Mouse (Mus musculus): Measurements from ENCODE around the gene Cfap99.

The Cfap99 gene

GRCm38 (mm10) chr5:34330136-34330535, 41.7 kb downstream of the Cfap99 start:
- DNase-seq (ENCODE audit: low read depth), result no peak

GRCm38 (mm10) chr5:34334081-34334480, 45.7 kb downstream of the Cfap99 start:
- DNase-seq (ENCODE audit: low read depth), result no peak

GRCm38 (mm10) chr5:34335539-34336096, 47.2 kb downstream of the Cfap99 start:
- DNase-seq (ENCODE audit: low read depth), result no peak

- peak; percentile 98 for DNase-seq (ENCODE audit: low read depth)
Measured at GRCm38 (mm10) chr5:34336097-34336774, 47.8 kb downstream of the Cfap99 start, which contains the start of gene Rnf4. Rnf4 (plus strand) TSS chr5:34336289.

- DNase-seq (ENCODE audit: low read depth), result peak; percentile 86
Measured at GRCm38 (mm10) chr5:34336775-34337450, 48.5 kb downstream of the Cfap99 start.

- DNase-seq (ENCODE audit: low read depth), result no peak
Measured at GRCm38 (mm10) chr5:34340246-34340645, 51.8 kb downstream of the Cfap99 start.

GRCm38 (mm10) chr5:34352084-34352631, 63.8 kb downstream of the Cfap99 start:
- no peak for DNase-seq (ENCODE audit: low read depth)

- DNase-seq (ENCODE audit: low read depth), result no peak
Measured at GRCm38 (mm10) chr5:34360261-34360660, 71.9 kb downstream of the Cfap99 start.

- DNase-seq (ENCODE audit: low read depth), result no peak
Measured at GRCm38 (mm10) chr5:34363115-34363514, 74.7 kb downstream of the Cfap99 start.

GRCm38 (mm10) chr5:34368551-34369290, 80.3 kb downstream of the Cfap99 start:
- no peak for DNase-seq (ENCODE audit: low read depth)

GRCm38 (mm10) chr5:34369341-34370021, 81.1 kb downstream of the Cfap99 start, which contains the start of gene Fam193a:
Fam193a (plus strand) TSS chr5:34369933.
- peak; percentile 96 for DNase-seq (ENCODE audit: low read depth)

- DNase-seq (ENCODE audit: low read depth), result peak; percentile 52
Measured at GRCm38 (mm10) chr5:34370022-34370823, 81.8 kb downstream of the Cfap99 start.

- DNase-seq (ENCODE audit: low read depth), result no peak
Measured at GRCm38 (mm10) chr5:34370840-34371239, 82.4 kb downstream of the Cfap99 start.

GRCm38 (mm10) chr5:34372141-34372540, 83.7 kb downstream of the Cfap99 start:
- DNase-seq (ENCODE audit: low read depth), result no peak

GRCm38 (mm10) chr5:34372541-34372940, 84.1 kb downstream of the Cfap99 start:
- DNase-seq (ENCODE audit: low read depth), result no peak

All from naive thymus-derived CD4-positive, alpha-beta T cell, adult 2 months (primary cell).